Mouse (Mus musculus) C2C12 (cell line): ENCODE measurements around the gene Bicc1.

Experiments used
- CEBPB ChIP-seq: IDR thresholded peaks from one replicate; pipeline ENCODE4 v1.6.1; 2011; ENCODE audit warnings: low read depth, mild to moderate bottlenecking, control low read depth, moderate library complexity
- CTCF ChIP-seq: IDR thresholded peaks from one replicate; pipeline ENCODE4 v1.5.1; 2011; ENCODE audit not compliant: control insufficient read depth, insufficient read depth, insufficient read length
- MAX ChIP-seq: IDR thresholded peaks from one replicate; pipeline ENCODE4 v1.6.1; 2011; ENCODE audit warnings: mild to moderate bottlenecking, control low read depth
- MYOD1 ChIP-seq: IDR thresholded peaks from one replicate; pipeline ENCODE4 v1.6.1; 2011; ENCODE audit warnings: low read depth; ENCODE audit not compliant: control insufficient read depth, insufficient read length
- MYOG ChIP-seq: IDR thresholded peaks from one replicate; pipeline ENCODE4 v1.6.1; 2011; ENCODE audit not compliant: control insufficient read depth, insufficient read length; ENCODE audit errors: extremely low read depth
- USF1 ChIP-seq: IDR thresholded peaks from one replicate; pipeline ENCODE4 v1.6.1; 2011; ENCODE audit warnings: low read depth, mild to moderate bottlenecking, control low read depth, moderate library complexity

DNA sequence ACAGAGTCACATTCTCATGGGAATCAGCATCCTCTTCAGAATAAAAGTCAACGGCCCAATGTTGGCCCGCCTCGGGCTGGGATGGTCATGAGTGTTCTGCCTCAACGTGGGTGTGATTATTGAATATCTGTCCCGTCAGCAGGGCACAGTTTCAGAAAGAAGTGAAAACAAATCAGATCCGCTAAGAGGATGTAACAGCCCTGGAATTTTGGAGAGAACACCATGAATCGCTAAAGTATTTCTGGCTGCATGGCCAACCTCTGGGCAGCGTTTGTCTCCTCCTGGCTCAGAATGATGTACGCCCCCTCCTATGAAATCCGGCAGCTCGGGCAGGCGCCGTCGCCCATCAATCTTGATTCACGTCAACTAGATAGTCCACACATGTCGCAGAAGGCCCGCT lies 110.2 kb downstream of the Bicc1 start:
- TF ChIP-seq CTCF: no peak
- TF ChIP-seq CEBPB: no peak
- no peak for TF ChIP-seq MAX
- no peak for TF ChIP-seq USF1
- TF ChIP-seq MYOG: no peak
- TF ChIP-seq MYOD1: no peak
